Mouse (Mus musculus): ENCODE data around the gene Ntrk3.

Ntrk3 gene

GRCm38 (mm10) chr7:78643667-78644066, 94.1 kb downstream of the Ntrk3 start:
- DNase-seq (ENCODE audit: extremely low read depth, insufficient read length, low spot score), result no peak

GRCm38 (mm10) chr7:78623686-78624085, 114.1 kb downstream of the Ntrk3 start:
- DNase-seq (ENCODE audit: extremely low read depth, insufficient read length, low spot score), result no peak

- DNase-seq (ENCODE audit: extremely low read depth, insufficient read length, low spot score), result no peak
Measured at GRCm38 (mm10) chr7:78621115-78621514, 116.7 kb downstream of the Ntrk3 start.

GRCm38 (mm10) chr7:78619818-78620577, 117.8 kb downstream of the Ntrk3 start:
- no peak for DNase-seq (ENCODE audit: extremely low read depth, insufficient read length, low spot score)

GRCm38 (mm10) chr7:78605538-78606130, 132.2 kb downstream of the Ntrk3 start:
- no peak for DNase-seq (ENCODE audit: extremely low read depth, insufficient read length, low spot score)

GRCm38 (mm10) chr7:78603922-78604321, 133.9 kb downstream of the Ntrk3 start:
- DNase-seq (ENCODE audit: extremely low read depth, insufficient read length, low spot score), result no peak

GRCm38 (mm10) chr7:78601851-78602250, 136.0 kb downstream of the Ntrk3 start:
- DNase-seq (ENCODE audit: extremely low read depth, insufficient read length, low spot score), result no peak

- no peak for DNase-seq (ENCODE audit: extremely low read depth, insufficient read length, low spot score)
Measured at GRCm38 (mm10) chr7:78600886-78601285, 136.9 kb downstream of the Ntrk3 start.

GRCm38 (mm10) chr7:78599941-78600677, 137.7 kb downstream of the Ntrk3 start:
- DNase-seq (ENCODE audit: extremely low read depth, insufficient read length, low spot score), result no peak

- no peak for DNase-seq (ENCODE audit: extremely low read depth, insufficient read length, low spot score)
Measured at GRCm38 (mm10) chr7:78598147-78598546, 139.7 kb downstream of the Ntrk3 start.

GRCm38 (mm10) chr7:78597251-78598129, 140.3 kb downstream of the Ntrk3 start:
- DNase-seq (ENCODE audit: extremely low read depth, insufficient read length, low spot score), result no peak

- peak; percentile 42 for DNase-seq (ENCODE audit: extremely low read depth, insufficient read length, low spot score)
Measured at GRCm38 (mm10) chr7:78596556-78596955, 141.3 kb downstream of the Ntrk3 start.

GRCm38 (mm10) chr7:78595895-78596294, 141.9 kb downstream of the Ntrk3 start:
- peak; percentile 32 for DNase-seq (ENCODE audit: extremely low read depth, insufficient read length, low spot score)

- no peak for DNase-seq (ENCODE audit: extremely low read depth, insufficient read length, low spot score)
Measured at GRCm38 (mm10) chr7:78592948-78593347, 144.9 kb downstream of the Ntrk3 start.

- no peak for DNase-seq (ENCODE audit: extremely low read depth, insufficient read length, low spot score)
Measured at GRCm38 (mm10) chr7:78592172-78592571, 145.6 kb downstream of the Ntrk3 start.

GRCm38 (mm10) chr7:78589766-78590165, 148.0 kb downstream of the Ntrk3 start:
- DNase-seq (ENCODE audit: extremely low read depth, insufficient read length, low spot score), result no peak

GRCm38 (mm10) chr7:78586800-78587199, 151.0 kb downstream of the Ntrk3 start:
- DNase-seq (ENCODE audit: extremely low read depth, insufficient read length, low spot score), result no peak

- no peak for DNase-seq (ENCODE audit: extremely low read depth, insufficient read length, low spot score)
Measured at GRCm38 (mm10) chr7:78585960-78586359, 151.9 kb downstream of the Ntrk3 start.

- DNase-seq (ENCODE audit: extremely low read depth, insufficient read length, low spot score), result no peak
Measured at GRCm38 (mm10) chr7:78584936-78585335, 152.9 kb downstream of the Ntrk3 start.

GRCm38 (mm10) chr7:78584499-78584898, 153.3 kb downstream of the Ntrk3 start:
- DNase-seq (ENCODE audit: extremely low read depth, insufficient read length, low spot score), result no peak

GRCm38 (mm10) chr7:78583678-78584077, 154.1 kb downstream of the Ntrk3 start:
- DNase-seq (ENCODE audit: extremely low read depth, insufficient read length, low spot score), result no peak
